In genomic region chr13:114523116-114523515, GRCm38 (mm10) we compare ENCODE assay signal across 9 mouse cellular contexts.
DNase-seq lines count a peak whose midpoint lies in the region; ATAC-seq lines count a peak whose summit lies in the region.
"Had no signal": no experiment of that assay in that cellular context is flagged by ENCODE, and none has a peak within 500 bp of the region (broad histone marks: within the 10 kb centered on the region; RNA-seq: fewer than 3 reads in every experiment).

No protein-coding gene starts in this region.

- H3K36me3 ChIP-seq in forebrain, embryonic 15.5 days: no peaks in the 10 kb centered on the region
- H3K36me3 ChIP-seq: embryonic facial prominence, embryonic 13.5 days had no signal

- H3K9ac ChIP-seq in forebrain, embryonic 15.5 days (replicated peaks): no peak overlapping the region
- H3K9ac ChIP-seq: embryonic facial prominence, embryonic 13.5 days had no signal

- H3K4me2 ChIP-seq in forebrain, embryonic 15.5 days (replicated peaks): no peak overlapping the region
- H3K4me2 ChIP-seq: embryonic facial prominence, embryonic 13.5 days had no signal

- no peaks in the 10 kb centered on the region for H3K9me3 ChIP-seq in forebrain, embryonic 15.5 days
- H3K9me3 ChIP-seq: embryonic facial prominence, embryonic 13.5 days had no signal

- WGBS in forebrain, embryonic 15.5 days: 27% methylated on average over 3 of the region's 3 CpGs

- 0 out of 2 replicates have a peak, but pooled peaks have one; percentile 69 for ATAC-seq in forebrain, embryonic 15.5 days (replicated peaks)
- ATAC-seq in erythroid progenitor cell, adult 5-6 weeks (replicated peaks; ENCODE audit: low FRiP score, poor library complexity, severe bottlenecking): no peak

- DNase-seq in layer of hippocampus, adult 11-12 months (ENCODE audit: low spot score): peak; percentile 6
- DNase-seq in layer of hippocampus, postnatal 36 days: no peak
- peak; percentile 21 for DNase-seq in adipocyte (ENCODE audit: low spot score)
- peak; percentile 18 for DNase-seq in lung, postnatal 36 days
- DNase-seq in thymus, postnatal 4 days: peak; percentile 71
- DNase-seq in kidney, adult 8-10 months: no peak

- no peaks in the 10 kb centered on the region for H3K27me3 ChIP-seq in forebrain, embryonic 15.5 days
- H3K27me3 ChIP-seq: embryonic facial prominence, embryonic 13.5 days had no signal

- H3K27ac ChIP-seq in forebrain, embryonic 15.5 days (replicated peaks): no peak overlapping the region
- H3K27ac ChIP-seq: embryonic facial prominence, embryonic 13.5 days had no signal

- 0 out of 2 replicates have a peak, but pooled peaks cover 4% of the 10 kb centered on the region for H3K4me1 ChIP-seq in forebrain, embryonic 15.5 days

- H3K4me3 ChIP-seq in forebrain, embryonic 15.5 days: no peak overlapping the region
- H3K4me3 ChIP-seq: embryonic facial prominence, embryonic 13.5 days had no signal

Comparison
In these comparisons a context has a peak if more than half of its experiments do, and no peak if none do; other contexts are left out.
1. DNase-seq: peak in layer of hippocampus, adult 11-12 months (single experiment), adipocyte (single experiment), lung, postnatal 36 days (single experiment) and thymus, postnatal 4 days (single experiment); none in layer of hippocampus, postnatal 36 days (0 of 2) and kidney, adult 8-10 months (0 of 2).